Mouse (Mus musculus) E14TG2a.4 (cell line): Measurements from ENCODE around the gene Zc2hc1b.

ENCODE experiments used
- CTCF ChIP-seq: conservative IDR thresholded peaks from 2 replicates; pipeline ENCODE4 v1.5.1; 2014; ENCODE audit warnings: low read length
- POU5F1 ChIP-seq: IDR thresholded peaks from 2 replicates; pipeline ENCODE4 v1.6.1; 2014; ENCODE audit warnings: low read length, borderline replicate concordance

DNA sequence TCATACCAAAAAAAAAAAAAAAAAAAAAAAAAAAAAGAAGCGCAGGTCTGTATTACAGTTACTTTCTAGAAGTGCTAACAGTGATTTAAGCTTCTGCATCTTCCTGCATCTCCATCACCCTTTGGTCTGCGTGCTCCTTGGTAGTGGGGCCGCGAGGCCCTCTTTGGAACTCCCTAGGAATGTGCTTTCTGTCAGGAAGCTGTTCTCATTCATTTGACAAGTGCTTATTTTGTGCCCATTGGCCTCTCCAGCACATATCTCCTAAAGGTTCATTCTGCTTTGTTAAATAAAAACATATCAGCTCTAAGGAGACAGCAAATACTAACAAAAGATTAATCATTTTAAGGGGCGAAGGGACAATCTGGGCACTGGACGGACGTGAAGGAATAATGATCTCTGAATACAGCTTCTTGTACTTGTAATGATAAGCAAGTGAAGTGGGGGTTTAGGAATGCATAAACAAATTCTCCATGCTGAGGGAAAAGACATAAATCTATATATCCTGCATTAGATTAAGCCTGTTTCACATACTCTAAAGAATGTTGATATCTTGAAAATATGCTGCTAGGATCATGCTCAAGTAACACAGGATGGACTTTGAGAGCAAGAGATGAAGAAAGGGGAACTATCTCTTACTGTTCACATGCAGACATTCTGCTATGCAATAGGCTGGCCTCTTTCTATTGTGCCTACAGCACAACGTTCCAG lies 32.3 kb upstream of the Zc2hc1b start:
- TF ChIP-seq CTCF (no peak), POU5F1 (no peak)
